Mouse (Mus musculus) retina, postnatal 1 day (tissue): Measurements from ENCODE around the gene Nab2.

Source experiments
- DNase-seq: peaks from one replicate; pipeline ENCODE4 v3.0.0-alpha.2; 2012

Nab2 gene

DNA sequence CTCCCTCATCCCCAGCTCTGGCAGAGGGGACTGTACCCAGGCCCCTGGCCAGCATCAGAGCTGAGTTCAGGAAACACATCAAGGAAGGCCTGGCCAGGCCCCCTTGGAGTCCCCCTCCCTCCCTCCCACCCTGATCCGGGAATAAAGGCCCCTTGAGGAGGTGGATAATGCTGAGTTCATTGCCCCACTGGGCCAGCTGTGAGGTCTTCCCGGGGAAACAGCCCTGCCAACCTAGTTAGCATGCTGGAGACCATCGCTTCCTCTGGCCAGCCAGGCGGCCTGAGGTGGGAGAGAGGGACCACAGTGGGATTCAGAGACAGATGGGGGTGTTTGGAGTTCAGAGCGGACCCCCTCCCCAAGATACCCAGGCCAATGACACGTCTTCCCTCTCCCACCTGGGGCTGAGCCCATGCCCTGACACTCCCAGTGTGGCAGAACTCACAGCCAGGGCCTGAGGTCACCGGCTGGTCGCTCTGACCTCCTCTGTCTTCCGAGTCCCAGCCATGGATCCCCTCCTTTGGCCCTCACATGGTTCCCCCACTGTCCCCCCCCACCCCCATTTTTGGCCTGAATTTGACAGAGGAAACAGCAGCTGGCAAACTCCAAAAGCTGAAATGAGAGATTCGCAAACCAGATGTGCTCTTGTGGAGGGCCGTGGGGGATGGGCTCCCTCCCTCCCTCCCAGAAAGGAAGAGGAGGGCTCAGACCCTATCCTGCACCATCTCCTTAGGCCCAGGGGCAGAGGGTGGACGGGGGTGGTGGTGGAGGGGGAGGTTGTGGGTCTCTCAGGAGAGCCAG is 53.9 kb downstream of the Nab2 start:
- DNase-seq = no peak

GRCm38 (mm10) chr10:127612079-127612775 is 56.1 kb downstream of the Nab2 start:
- DNase-seq = no peak
